31 mouse cellular contexts compared by ENCODE assay signal in the genomic region with DNA sequence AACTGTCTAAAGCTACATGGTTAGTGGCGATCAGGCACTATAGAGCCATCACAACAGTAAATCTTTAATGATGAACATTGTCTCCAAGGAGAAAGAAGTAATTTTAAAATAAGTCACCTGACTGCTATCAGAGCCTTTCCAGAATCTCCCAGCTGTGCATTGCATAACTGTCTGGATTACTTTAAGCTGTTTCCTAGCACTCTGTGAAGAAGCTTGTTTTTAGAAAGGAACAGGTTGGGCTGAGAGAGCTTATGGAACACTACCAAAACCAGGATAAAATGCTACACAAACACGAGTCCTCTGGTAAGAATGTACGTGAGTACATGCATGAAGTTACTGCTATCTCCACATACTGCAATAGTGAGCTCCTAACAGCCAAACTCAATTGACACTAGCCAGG. TPM values are rescaled to one million over a fixed set of nuclear protein-coding genes. Genes with fewer than 3 reads are reported as not detected.
DNase-seq lines count a peak whose midpoint lies in the region; ATAC-seq and TF ChIP-seq lines count a peak whose summit lies in the region.
"Had no signal": no experiment of that assay in that cellular context is flagged by ENCODE, and none has a peak within 500 bp of the region (broad histone marks: within the 10 kb centered on the region; RNA-seq: fewer than 3 reads in every experiment).

No protein-coding gene starts in this region.

- no peak for TF ChIP-seq CTCF in left cerebral cortex, adult 2 months (IDR thresholded peaks at IDR 0.05)

- intact Hi-C loops in left cerebral cortex, adult 2 months (cut with DNase I), result no loop called here

- no peaks in the 10 kb centered on the region for H3K27me3 ChIP-seq in heart, embryonic 12.5 days (replicated peaks)
- H3K27me3 ChIP-seq: embryonic facial prominence, embryonic 13.5 days; heart, embryonic 13.5 days; liver, embryonic 15.5 days; lung, embryonic 15.5 days; midbrain, embryonic 12.5 days; neural tube, embryonic 15.5 days had no signal

- no peak overlapping the region for H3K27ac ChIP-seq in heart, embryonic 12.5 days (ENCODE audit: poor library complexity, severe bottlenecking)
- peak overlapping the region; percentile 77 for H3K27ac ChIP-seq in left cerebral cortex, adult 2 months
- H3K27ac ChIP-seq: embryonic facial prominence, embryonic 13.5 days; heart, embryonic 13.5 days; kidney, postnatal 0 days; limb, embryonic 10.5 days; liver, embryonic 15.5 days; lung, embryonic 15.5 days; midbrain, embryonic 12.5 days; neural tube, embryonic 15.5 days had no signal

- no peak for ATAC-seq in heart, embryonic 12.5 days (ENCODE audit: insufficient number of reproducible peaks, low FRiP score)
- ATAC-seq: forebrain, embryonic 14.5 days had no signal

- no peaks in the 10 kb centered on the region for H3K9me3 ChIP-seq in heart, embryonic 12.5 days (replicated peaks)
- H3K9me3 ChIP-seq: embryonic facial prominence, embryonic 13.5 days; heart, embryonic 13.5 days; limb, embryonic 10.5 days; liver, embryonic 15.5 days; lung, embryonic 15.5 days; midbrain, embryonic 12.5 days; neural tube, embryonic 15.5 days had no signal

- peaks cover 3% of the 10 kb centered on the region for H3K4me1 ChIP-seq in heart, embryonic 12.5 days (replicated peaks)
- H3K4me1 ChIP-seq: limb, embryonic 10.5 days; lung, embryonic 15.5 days had no signal

- no peak overlapping the region for H3K4me3 ChIP-seq in heart, embryonic 12.5 days
- no peak overlapping the region for H3K4me3 ChIP-seq in left cerebral cortex, adult 2 months
- H3K4me3 ChIP-seq: embryonic facial prominence, embryonic 13.5 days; heart, embryonic 13.5 days; limb, embryonic 10.5 days; liver, embryonic 15.5 days; lung, embryonic 15.5 days; midbrain, embryonic 12.5 days; neural tube, embryonic 15.5 days had no signal

- 70% methylated on average over 3 of the region's 3 CpGs for WGBS in heart, embryonic 12.5 days

- peak; percentile 57 for DNase-seq in heart, adult 11 months
- DNase-seq in right cerebral cortex, adult 18-20 months, result peak; percentile 52
- no peak for DNase-seq in right cerebral cortex, postnatal 10 days (ENCODE audit: low spot score in 2 of 2)
- DNase-seq in left cerebral cortex, adult 2 months (ENCODE audit: extremely low spot score in 1 of 2, low spot score in 2 of 2), result no peak
- DNase-seq in telencephalon, adult 2 months (ENCODE audit: low read depth, low spot score), result peak; percentile 89
- DNase-seq in testis, postnatal 14 days (ENCODE audit: low spot score), result no peak
- DNase-seq: adrenal gland, postnatal 10 days; cerebellum, adult 2 months; cerebellum, postnatal 25 days; heart, postnatal 14 days; kidney, adult 11 months; liver; right cerebral cortex, postnatal 25 days; thymus, adult 2 months; thymus, postnatal 4 days had no signal

- H3K4me2 ChIP-seq in heart, embryonic 12.5 days, result no peak overlapping the region
- H3K4me2 ChIP-seq: embryonic facial prominence, embryonic 13.5 days; heart, embryonic 13.5 days; liver, embryonic 15.5 days; lung, embryonic 15.5 days; midbrain, embryonic 12.5 days; neural tube, embryonic 15.5 days had no signal

- H3K9ac ChIP-seq in heart, embryonic 12.5 days, result no peak overlapping the region
- H3K9ac ChIP-seq: embryonic facial prominence, embryonic 13.5 days; heart, embryonic 13.5 days; liver, embryonic 15.5 days; lung, embryonic 15.5 days; midbrain, embryonic 12.5 days; neural tube, embryonic 15.5 days had no signal

- no peaks in the 10 kb centered on the region for H3K36me3 ChIP-seq in heart, embryonic 12.5 days
- H3K36me3 ChIP-seq: liver, embryonic 15.5 days; midbrain, embryonic 12.5 days; neural tube, embryonic 15.5 days had no signal

RNA-seq across cellular contexts. Expression of a gene that starts 14.1 kb away (rescaled TPM):
- polyA plus RNA-seq in heart, embryonic 12.5 days (2016; fragmentation: Nextera tagmentation; extraction: Ambion mirVana), result 66.1 and 66.7 TPM in 2 replicates
- 100 to 1,000 TPM; 123 to 124 TPM for total RNA-seq in left cerebral cortex, adult 2 months (2021)

RNA-seq across cellular contexts. Expression of a gene that starts 53.2 kb away (rescaled TPM):
- 45.3 and 49.3 TPM in 2 replicates for polyA plus RNA-seq in heart, embryonic 12.5 days (2016; fragmentation: Nextera tagmentation; extraction: Ambion mirVana)
- not detected for total RNA-seq in left cerebral cortex, adult 2 months (2021)
- total RNA-seq: granulocyte monocyte progenitor cell, adult 5-6 weeks; layer of hippocampus, adult 18-20 months; layer of hippocampus, postnatal 25 days; megakaryocyte progenitor cell, adult 5-6 weeks had no signal
- polyA plus RNA-seq: forebrain, embryonic 14.5 days; hindbrain, embryonic 11.5 days; kidney, postnatal 0 days; midbrain, embryonic 12.5 days; spleen, adult 2 months had no signal

Comparison
In these comparisons a context has a peak if more than half of its experiments do, and no peak if none do; other contexts are left out.
1. DNase-seq: peak in heart, adult 11 months (single experiment), right cerebral cortex, adult 18-20 months (single experiment) and telencephalon, adult 2 months (single experiment); none in right cerebral cortex, postnatal 10 days (0 of 2), left cerebral cortex, adult 2 months (0 of 2) and testis, postnatal 14 days (single experiment).